Mouse (Mus musculus): ENCODE results near the gene Topbp1.

- TF ChIP-seq CTCF (IDR thresholded peaks at IDR 0.05; ENCODE audit: low read depth, low read length), result peak; percentile 66
- TF ChIP-seq GATA1 (IDR thresholded peaks at IDR 0.05; ENCODE audit: borderline replicate concordance, low read length), result no peak
These were observed 2.3 kb upstream of the Topbp1 start for GRCm38 (mm10) chr9:103302666-103303065.
